Mouse (Mus musculus) left cerebral cortex, adult 9 months (tissue): ENCODE measurements at regions not wholly inside any gene's neighbourhood (a gene's known extent, or its start where the extent isn't known, plus 50 kb on each side); places are given as distances from the start of the nearest gene placed in this dataset.
A peak's percentile ranks its signal among the peaks of the same experiment; 100 is the strongest.

Source experiments
- DNase-seq, 2 experiments: peaks; one replicate each; pipeline ENCODE4 v3.0.0; 2022; ENCODE audit warnings: low spot score in 2 of 2

GRCm38 (mm10) chr8:35991936-35992603, 226.5 kb downstream of the Gm19410 start:
- DNase-seq, result no peak

GRCm38 (mm10) chr8:35996330-35997077, 230.9 kb downstream of the Gm19410 start:
- DNase-seq, result no peak

- DNase-seq, result no peak
Measured at GRCm38 (mm10) chr8:35999584-35999983, 234.0 kb downstream of the Gm19410 start.

- no peak for DNase-seq
Measured at GRCm38 (mm10) chr8:36004387-36004786, 238.8 kb downstream of the Gm19410 start.

- no peak for DNase-seq
Measured at GRCm38 (mm10) chr8:36005536-36005935, 239.9 kb downstream of the Gm19410 start.

GRCm38 (mm10) chr8:36007724-36008123, 242.1 kb downstream of the Gm19410 start:
- DNase-seq, result no peak

- DNase-seq, result no peak
Measured at GRCm38 (mm10) chr8:36009565-36009964, 244.0 kb downstream of the Gm19410 start.

GRCm38 (mm10) chr8:36010446-36011217, 245.0 kb downstream of the Gm19410 start:
- no peak for DNase-seq

GRCm38 (mm10) chr8:36014862-36015261, 249.3 kb downstream of the Gm19410 start:
- DNase-seq, result peak in 1 of 2 experiments; percentile 49

- DNase-seq, result no peak
Measured at GRCm38 (mm10) chr8:36016321-36017114, 250.9 kb downstream of the Gm19410 start.

- DNase-seq, result peak in 1 of 2 experiments; percentile 22
Measured at GRCm38 (mm10) chr8:36018993-36019753, 253.6 kb downstream of the Gm19410 start.

- peak; percentile 48 to 71 for DNase-seq
Measured at GRCm38 (mm10) chr8:36019895-36020294, 254.3 kb downstream of the Gm19410 start.

GRCm38 (mm10) chr8:36027586-36027985, 262.0 kb downstream of the Gm19410 start:
- DNase-seq, result no peak

GRCm38 (mm10) chr8:36028121-36028955, 262.7 kb downstream of the Gm19410 start:
- DNase-seq, result no peak

- DNase-seq, result no peak
Measured at GRCm38 (mm10) chr8:36029445-36029844, 263.9 kb downstream of the Gm19410 start.

- DNase-seq, result no peak
Measured at GRCm38 (mm10) chr8:36030237-36030636, 264.6 kb downstream of the Gm19410 start.

- DNase-seq, result no peak
Measured at GRCm38 (mm10) chr8:36031966-36032719, 266.6 kb downstream of the Gm19410 start.

GRCm38 (mm10) chr8:36035339-36035738, 269.7 kb downstream of the Gm19410 start:
- no peak for DNase-seq

GRCm38 (mm10) chr8:36036271-36036670, 270.7 kb downstream of the Gm19410 start:
- no peak for DNase-seq
